In the genomic region with DNA sequence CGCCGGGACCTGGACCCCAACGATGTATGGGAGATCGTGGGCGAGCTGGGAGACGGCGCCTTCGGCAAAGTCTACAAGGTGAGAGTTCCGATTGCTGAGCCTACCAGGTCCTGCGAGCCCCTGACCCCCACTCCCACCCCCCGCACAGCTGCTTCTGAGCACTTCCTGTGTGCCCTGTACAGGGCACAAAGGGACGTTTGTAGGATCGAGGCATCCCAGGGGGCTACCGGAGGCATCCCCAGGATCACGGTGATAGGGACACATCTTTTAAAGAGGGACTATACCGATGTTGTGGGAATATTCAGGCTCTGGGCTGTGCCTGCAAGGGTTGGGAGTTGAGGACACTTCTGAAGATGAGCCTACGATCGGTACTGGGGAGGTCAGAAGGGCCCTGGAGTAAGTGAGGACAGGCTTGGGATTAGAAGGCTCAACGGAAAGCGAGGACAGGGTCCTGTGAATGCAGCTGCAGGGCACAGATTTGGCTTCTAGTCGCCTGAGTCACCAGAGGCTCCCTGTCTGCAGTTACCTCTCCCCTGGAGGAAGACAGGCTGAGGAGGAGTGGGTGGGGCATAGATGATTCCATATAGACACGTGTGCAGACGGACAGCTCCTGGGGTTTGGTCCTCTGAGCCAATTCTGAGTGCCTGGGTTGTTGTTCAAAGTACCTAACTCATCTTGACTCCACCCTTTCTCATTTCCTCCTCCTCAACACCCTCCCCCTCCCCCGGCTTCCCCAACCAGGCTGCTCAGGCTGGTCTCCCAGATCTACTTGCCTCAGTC, we compare ENCODE assay signal across 7 mouse cellular contexts. TPM values are rescaled to one million over a fixed set of nuclear protein-coding genes. Genes with fewer than 3 reads are reported as not detected.
DNase-seq lines count a peak whose midpoint lies in the region; ATAC-seq and TF ChIP-seq lines count a peak whose summit lies in the region.

No protein-coding gene starts in this region.

- H3K4me3 ChIP-seq in G1E (ENCODE audit: low read depth, low read length), result peak overlapping the region; percentile 76
- peak overlapping the region; percentile 55 for H3K4me3 ChIP-seq in hindbrain, embryonic 11.5 days (ENCODE audit: low read depth, low read length)
- H3K4me3 ChIP-seq in limb, embryonic 12.5 days (replicated peaks), result peak overlapping the region; percentile 71
- peak overlapping the region; percentile 67 for H3K4me3 ChIP-seq in midbrain, embryonic 12.5 days

- H3K9ac ChIP-seq in hindbrain, embryonic 11.5 days (ENCODE audit: low read depth, low read length), result peak overlapping the region; percentile 66
- H3K9ac ChIP-seq in limb, embryonic 12.5 days (replicated peaks), result peak overlapping the region; percentile 67
- peak overlapping the region; percentile 65 for H3K9ac ChIP-seq in midbrain, embryonic 12.5 days (replicated peaks)

- H3K4me1 ChIP-seq in G1E (ENCODE audit: insufficient read depth, low read depth, low read length), result peaks cover 42% of the 10 kb centered on the region
- H3K4me1 ChIP-seq in hindbrain, embryonic 11.5 days (replicated peaks; ENCODE audit: control insufficient read depth, insufficient read depth, low read length), result peaks cover 2% of the 10 kb centered on the region
- peaks cover 21% of the 10 kb centered on the region; the same call in 1 of the 2 replicates for H3K4me1 ChIP-seq in limb, embryonic 12.5 days (replicated peaks)
- H3K4me1 ChIP-seq in midbrain, embryonic 12.5 days, result peaks cover 33% of the 10 kb centered on the region

- H3K27ac ChIP-seq in hindbrain, embryonic 11.5 days (ENCODE audit: low read depth, low read length), result no peak overlapping the region
- no peak overlapping the region for H3K27ac ChIP-seq in limb, embryonic 12.5 days
- no peak overlapping the region for H3K27ac ChIP-seq in midbrain, embryonic 12.5 days (replicated peaks)

- H3K4me2 ChIP-seq in hindbrain, embryonic 11.5 days (replicated peaks; ENCODE audit: low read depth, low read length), result peak overlapping the region; percentile 94
- peak overlapping the region; percentile 97 for H3K4me2 ChIP-seq in limb, embryonic 12.5 days
- peak overlapping the region; percentile 97 for H3K4me2 ChIP-seq in midbrain, embryonic 12.5 days (replicated peaks)

- H3K27me3 ChIP-seq in G1E (ENCODE audit: insufficient read depth, low read length), result peaks cover 19% of the 10 kb centered on the region; the same call in 1 of the 2 replicates
- H3K27me3 ChIP-seq in hindbrain, embryonic 11.5 days (ENCODE audit: control insufficient read depth, insufficient read depth, low read length), result peaks cover 11% of the 10 kb centered on the region
- H3K27me3 ChIP-seq in limb, embryonic 12.5 days, result peaks cover 43% of the 10 kb centered on the region
- peaks cover 53% of the 10 kb centered on the region for H3K27me3 ChIP-seq in midbrain, embryonic 12.5 days

- peak; percentile 73 for ATAC-seq in G1E (ENCODE audit: extremely low read depth, insufficient number of reproducible peaks, low FRiP score, poor library complexity, severe bottlenecking)
- peak; percentile 57 for ATAC-seq in hindbrain, embryonic 11.5 days (ENCODE audit: low FRiP score)
- peak; percentile 45; the same call in 1 of the 2 replicates for ATAC-seq in limb, embryonic 12.5 days (ENCODE audit: insufficient number of reproducible peaks, insufficient read depth, low FRiP score, low TSS enrichment, low read depth)
- peak; percentile 57 for ATAC-seq in midbrain, embryonic 12.5 days (ENCODE audit: low FRiP score, low read depth)

- H3K36me3 ChIP-seq in G1E (replicated peaks), result peaks cover 23% of the 10 kb centered on the region
- H3K36me3 ChIP-seq in hindbrain, embryonic 11.5 days (ENCODE audit: control insufficient read depth, insufficient read depth, low read length), result no peaks in the 10 kb centered on the region
- no peaks in the 10 kb centered on the region for H3K36me3 ChIP-seq in limb, embryonic 12.5 days
- H3K36me3 ChIP-seq in midbrain, embryonic 12.5 days, result no peaks in the 10 kb centered on the region

- peak; percentile 91 for DNase-seq in CD4-positive helper T cell, adult 2 months (ENCODE audit: low read depth, low spot score)
- peak; percentile 53 for DNase-seq in G1E (ENCODE audit: low spot score)
- peak; percentile 24 for DNase-seq in embryo, embryonic 9.5 days (ENCODE audit: extremely low spot score)
- peak; percentile 54 for DNase-seq in hindbrain, embryonic 11.5 days (ENCODE audit: low spot score)
- DNase-seq in spleen, postnatal 36 days (ENCODE audit: low spot score in 2 of 2), result peak; percentile 87 to 88

- 2% methylated on average over 24 of the region's 24 CpGs for WGBS in hindbrain, embryonic 11.5 days
- WGBS in limb, embryonic 12.5 days, result 1% methylated on average over 24 of the region's 24 CpGs
- 1% methylated on average over 24 of the region's 24 CpGs for WGBS in midbrain, embryonic 12.5 days

- no peaks in the 10 kb centered on the region for H3K9me3 ChIP-seq in G1E (replicated peaks)
- no peaks in the 10 kb centered on the region for H3K9me3 ChIP-seq in hindbrain, embryonic 11.5 days (ENCODE audit: control insufficient read depth, low read length)
- no peaks in the 10 kb centered on the region for H3K9me3 ChIP-seq in limb, embryonic 12.5 days
- no peaks in the 10 kb centered on the region for H3K9me3 ChIP-seq in midbrain, embryonic 12.5 days

- no peak for TF ChIP-seq CTCF in G1E (IDR thresholded peaks at IDR 0.05; ENCODE audit: low read depth, low read length)

RNA-seq across cellular contexts. Expression of gene Stk10, which starts 0.6 kb away (rescaled TPM):
- total RNA-seq in G1E (2014; fragmentation: Nextera tagmentation), result 31.0 and 31.4 TPM in 2 replicates
- 47.5 and 52.1 TPM in 2 replicates for total RNA-seq in G1E (2017)
- polyA plus RNA-seq in G1E (2012), result 30.1 and 36.0 TPM in 2 replicates
- 1.3 and 2.3 TPM in 2 replicates for polyA plus RNA-seq in hindbrain, embryonic 11.5 days (2014; fragmentation: Nextera tagmentation; extraction: Ambion mirVana)
- 2.4 and 2.6 TPM in 2 replicates for polyA plus RNA-seq in limb, embryonic 12.5 days (2016; fragmentation: Nextera tagmentation; extraction: Ambion mirVana)
- 1.8 TPM in 2 replicates for polyA plus RNA-seq in midbrain, embryonic 12.5 days (2016; fragmentation: Nextera tagmentation; extraction: Ambion mirVana)

RNA-seq across cellular contexts. Expression of gene Efcab9, which starts 1.8 kb away (rescaled TPM):
- total RNA-seq in G1E (2014; fragmentation: Nextera tagmentation), result 1.4 and 4.6 TPM in 2 replicates
- total RNA-seq in G1E (2017), result 3.5 and 5.5 TPM in 2 replicates
- 0.12 TPM in 1 of 2 replicates, not detected in the other for polyA plus RNA-seq in G1E (2012)
- 0.28 TPM in 1 of 2 replicates, not detected in the other for polyA plus RNA-seq in hindbrain, embryonic 11.5 days (2014; fragmentation: Nextera tagmentation; extraction: Ambion mirVana)
- polyA plus RNA-seq in limb, embryonic 12.5 days (2016; fragmentation: Nextera tagmentation; extraction: Ambion mirVana), result 0.36 and 0.59 TPM in 2 replicates
- 0.51 and 0.89 TPM in 2 replicates for polyA plus RNA-seq in midbrain, embryonic 12.5 days (2016; fragmentation: Nextera tagmentation; extraction: Ambion mirVana)

Comparison
In these comparisons a context has a peak if more than half of its experiments do, and no peak if none do; other contexts are left out.
1. DNase-seq: peak in every context shown above with its lines; median percentile 91 in CD4-positive helper T cell, adult 2 months; 88 in spleen, postnatal 36 days; 54 in hindbrain, embryonic 11.5 days; 53 in G1E; 24 in embryo, embryonic 9.5 days.